Mouse (Mus musculus) bone marrow, adult 2 months (tissue): ENCODE data around the gene Amz1.

Experiments
- CTCF ChIP-seq: fragments of 200-500 bp; IDR thresholded peaks from 2 replicates; pipeline ENCODE4 v1.5.1; 2011; ENCODE audit warnings: low read length, control low read depth; ENCODE audit not compliant: control insufficient read depth, insufficient read depth
- POLR2A ChIP-seq: fragments of 200-500 bp; IDR thresholded peaks from 2 replicates; pipeline ENCODE4 v1.6.1; 2011; ENCODE audit warnings: low read depth, mild to moderate bottlenecking, control low read depth, low read length, borderline replicate concordance; ENCODE audit not compliant: control insufficient read depth

GRCm38 (mm10) chr5:140798775-140799174 is 74.8 kb downstream of the Amz1 start:
- TF ChIP-seq POLR2A (no peak), CTCF (no peak)
